ENCODE assay signal across 18 mouse cellular contexts in genomic region chr6:91583346-91583745, GRCm38 (mm10).
"Had no signal": no experiment of that assay in that cellular context is flagged by ENCODE, and none has a peak within 500 bp of the region (broad histone marks: within the 10 kb centered on the region; RNA-seq: fewer than 3 reads in every experiment).

No protein-coding gene starts in this region.

- H3K27ac ChIP-seq: intestine, embryonic 15.5 days; kidney, embryonic 15.5 days; limb, embryonic 12.5 days; limb, embryonic 15.5 days; liver, embryonic 13.5 days; macrophage; midbrain, embryonic 12.5 days; midbrain, embryonic 15.5 days; neural tube, embryonic 12.5 days; neural tube, embryonic 15.5 days had no signal

- H3K4me2 ChIP-seq: intestine, embryonic 15.5 days; kidney, embryonic 15.5 days; limb, embryonic 12.5 days; limb, embryonic 15.5 days; liver, embryonic 13.5 days; midbrain, embryonic 12.5 days; midbrain, embryonic 15.5 days; neural tube, embryonic 12.5 days; neural tube, embryonic 15.5 days had no signal

- H3K27me3 ChIP-seq: intestine, embryonic 15.5 days; kidney, embryonic 15.5 days; limb, embryonic 12.5 days; limb, embryonic 15.5 days; liver, embryonic 13.5 days; midbrain, embryonic 12.5 days; midbrain, embryonic 15.5 days; neural tube, embryonic 12.5 days; neural tube, embryonic 15.5 days had no signal

- H3K9ac ChIP-seq: intestine, embryonic 15.5 days; kidney, embryonic 15.5 days; limb, embryonic 12.5 days; limb, embryonic 15.5 days; liver, embryonic 13.5 days; midbrain, embryonic 12.5 days; midbrain, embryonic 15.5 days; neural tube, embryonic 12.5 days; neural tube, embryonic 15.5 days had no signal

- H3K4me1 ChIP-seq: intestine, embryonic 15.5 days; limb, embryonic 12.5 days; limb, embryonic 15.5 days; liver, embryonic 13.5 days; midbrain, embryonic 12.5 days; midbrain, embryonic 15.5 days; neural tube, embryonic 12.5 days; neural tube, embryonic 15.5 days had no signal

- ATAC-seq: intestine, embryonic 15.5 days; midbrain, embryonic 15.5 days had no signal

- H3K36me3 ChIP-seq: intestine, embryonic 15.5 days; kidney, embryonic 15.5 days; limb, embryonic 12.5 days; limb, embryonic 15.5 days; liver, embryonic 13.5 days; midbrain, embryonic 12.5 days; midbrain, embryonic 15.5 days; neural tube, embryonic 12.5 days; neural tube, embryonic 15.5 days had no signal

- H3K4me3 ChIP-seq: intestine, embryonic 15.5 days; kidney, embryonic 15.5 days; limb, embryonic 12.5 days; limb, embryonic 15.5 days; liver, embryonic 13.5 days; midbrain, embryonic 12.5 days; midbrain, embryonic 15.5 days; neural tube, embryonic 12.5 days; neural tube, embryonic 15.5 days had no signal

- H3K9me3 ChIP-seq: intestine, embryonic 15.5 days; kidney, embryonic 15.5 days; limb, embryonic 12.5 days; limb, embryonic 15.5 days; liver, embryonic 13.5 days; midbrain, embryonic 12.5 days; midbrain, embryonic 15.5 days; neural tube, embryonic 12.5 days; neural tube, embryonic 15.5 days had no signal

- DNase-seq: kidney, adult 11 months; kidney, postnatal 10 days; kidney, postnatal 36 days; left cerebral cortex, postnatal 4 days; liver, embryonic 13.5 days; retina, postnatal 1 day; right cerebral cortex, postnatal 25 days; thymus, adult 18-20 months; thymus, postnatal 36 days had no signal
